Mouse (Mus musculus) kidney, embryonic 15.5 days (tissue): ENCODE data around the gene Olfr1065. TPM values are rescaled to one million over a fixed set of nuclear protein-coding genes. Genes with fewer than 3 reads are reported as not detected.
"Not testable (repeated sequence)": the region's sequence is repeated elsewhere in the genome, so short reads cannot be mapped to it uniquely, and the experiment has no call there.

Experiments
- ATAC-seq: fragments of 200-750 bp; cut with Nextera tagmentation; replicated peaks from 2 replicates; pipeline ENCODE4 v1.8.0; 2017; ENCODE audit warnings: moderate TSS enrichment; ENCODE audit not compliant: low FRiP score
- H3K27ac ChIP-seq: fragments of 300-500 bp; sonication (generic); 2 replicates; pipeline ENCODE4 v1.5.1; 2015; ENCODE audit warnings: mild to moderate bottlenecking, inconsistent platforms
- H3K27me3 ChIP-seq: fragments of 300-500 bp; sonication (generic); 2 replicates; pipeline ENCODE4 v1.6.1; 2015; ENCODE audit warnings: inconsistent platforms
- H3K36me3 ChIP-seq: fragments of 300-500 bp; sonication (generic); 2 replicates; pipeline ENCODE4 v1.6.1; 2015; ENCODE audit warnings: inconsistent platforms
- H3K4me1 ChIP-seq: fragments of 300-500 bp; sonication (generic); 2 replicates; pipeline ENCODE4 v1.6.1; 2015; ENCODE audit warnings: inconsistent platforms
- H3K4me2 ChIP-seq: fragments of 300-500 bp; sonication (generic); 2 replicates; pipeline ENCODE4 v1.6.1; 2015; ENCODE audit warnings: moderate library complexity, mild to moderate bottlenecking, inconsistent platforms
- H3K4me3 ChIP-seq: fragments of 300-500 bp; sonication (generic); replicated peaks from 2 replicates; pipeline ENCODE4 v1.5.1; 2015; ENCODE audit warnings: mild to moderate bottlenecking, inconsistent platforms
- H3K9ac ChIP-seq: fragments of 300-500 bp; sonication (generic); 2 replicates; pipeline ENCODE4 v1.6.1; 2015; ENCODE audit warnings: mild to moderate bottlenecking, inconsistent platforms
- H3K9me3 ChIP-seq: fragments of 300-500 bp; sonication (generic); replicated peaks from 2 replicates; pipeline ENCODE4 v1.6.1; 2016; ENCODE audit warnings: inconsistent platforms
- WGBS: fragments of 180-500 bp; shearing (Covaris S2); methylation state at CpG from one replicate; pipeline ENCODE4 v1.1.7; 2015; ENCODE audit warnings: mixed read lengths; 5-methylcytosine and 5-hydroxymethylcytosine counted together
- polyA plus RNA-seq: library from polyadenylated mRNA; unstranded; fragments of >200 nt; fragmentation: Nextera tagmentation; extraction: Ambion mirVana; gene quantifications from 2 replicates; pipeline ENCODE4 v1.2.1, GENCODE M21; 2015

Gene Olfr1065
- not detected in 2 replicates for polyA plus RNA-seq

GRCm38 (mm10) chr2:86450491-86450890 is at the start of gene Olfr1065:
Gene Olfr1065, minus strand, starts transcription at chr2:86450591.
- H3K4me2 ChIP-seq, H3K9me3 ChIP-seq, H3K36me3 ChIP-seq, H3K4me1 ChIP-seq, H3K4me3 ChIP-seq, ATAC-seq, H3K27me3 ChIP-seq, H3K9ac ChIP-seq, H3K27ac ChIP-seq: not testable (repeated sequence)
- WGBS = no CpG with 5 or more reads among the region's 1 CpGs

GRCm38 (mm10) chr2:86487286-86487685 is 36.9 kb upstream of the Olfr1065 start, which contains the start of gene Olfr228:
Gene Olfr228, minus strand, starts transcription at chr2:86487386.
- Histone ChIP-seq H3K9me3 (no peaks in the 10 kb centered on the region), H3K4me1 (no peaks in the 10 kb centered on the region), H3K36me3 (no peaks in the 10 kb centered on the region), H3K4me2 (no peak within 1 kb of the TSS), H3K27me3 (no peaks in the 10 kb centered on the region), H3K9ac (no peak within 1 kb of the TSS), H3K4me3 (no peak within 1 kb of the TSS), H3K27ac (no peak within 1 kb of the TSS)
- no peak for ATAC-seq
- WGBS = 46% methylated on average over 1 of the region's 1 CpGs

- Histone ChIP-seq H3K27ac (no peak overlapping the region), H3K9me3 (no peaks in the 10 kb centered on the region), H3K4me2 (peak overlapping the region; percentile 32; the same call in 1 of the 2 replicates), H3K4me1 (no peaks in the 10 kb centered on the region), H3K4me3 (no peak overlapping the region), H3K9ac (no peak overlapping the region), H3K27me3 (no peaks in the 10 kb centered on the region), H3K36me3 (no peaks in the 10 kb centered on the region)
- peak; percentile 69; the same call in 1 of the 2 replicates for ATAC-seq
- WGBS = 37% methylated on average over 10 of the region's 10 CpGs
Measured at GRCm38 (mm10) chr2:86464442-86465109, 14.2 kb upstream of the Olfr1065 start.

GRCm38 (mm10) chr2:86460434-86460833 is 10.0 kb upstream of the Olfr1065 start:
- 87% methylated on average over 1 of the region's 1 CpGs for WGBS
- no peak overlapping the region for H3K27ac ChIP-seq

GRCm38 (mm10) chr2:86456169-86456568 is 5.8 kb upstream of the Olfr1065 start, which contains the start of gene Olfr1066:
Gene Olfr1066, minus strand, starts transcription at chr2:86456269.
- no peaks in the 10 kb centered on the region for H3K36me3 ChIP-seq
- H3K9me3 ChIP-seq = no peaks in the 10 kb centered on the region
- H3K4me3 ChIP-seq = no peak within 1 kb of the TSS
- ATAC-seq = no peak
- no peak within 1 kb of the TSS for H3K27ac ChIP-seq
- H3K4me2 ChIP-seq = no peak within 1 kb of the TSS
- no peak within 1 kb of the TSS for H3K9ac ChIP-seq
- no peaks in the 10 kb centered on the region for H3K4me1 ChIP-seq
- no peaks in the 10 kb centered on the region for H3K27me3 ChIP-seq
- 87% methylated on average over 1 of the region's 1 CpGs for WGBS

More at GRCm38 (mm10) chr2:86460434-86460833, 10.0 kb upstream of the Olfr1065 start:
- no peaks in the 10 kb centered on the region for H3K9me3 ChIP-seq
- no peak for ATAC-seq
- H3K9ac ChIP-seq = no peak overlapping the region
- no peaks in the 10 kb centered on the region for H3K36me3 ChIP-seq
- no peaks in the 10 kb centered on the region for H3K4me1 ChIP-seq
- no peaks in the 10 kb centered on the region for H3K27me3 ChIP-seq
- no peak overlapping the region for H3K4me2 ChIP-seq
- H3K4me3 ChIP-seq = no peak overlapping the region

- H3K4me1 ChIP-seq, H3K27ac ChIP-seq, H3K27me3 ChIP-seq, H3K9me3 ChIP-seq, ATAC-seq, H3K9ac ChIP-seq, H3K4me3 ChIP-seq, H3K4me2 ChIP-seq, H3K36me3 ChIP-seq: not testable (repeated sequence)
- 76% methylated on average over 1 of the region's 1 CpGs for WGBS
Measured at GRCm38 (mm10) chr2:86442101-86442500, 8.3 kb downstream of the Olfr1065 start.

- not testable (repeated sequence) for H3K9ac ChIP-seq, H3K27me3 ChIP-seq, H3K4me3 ChIP-seq, ATAC-seq, H3K9me3 ChIP-seq, H3K36me3 ChIP-seq, H3K4me1 ChIP-seq, H3K27ac ChIP-seq, H3K4me2 ChIP-seq
- WGBS = 95% methylated on average over 8 of the region's 8 CpGs
Measured at GRCm38 (mm10) chr2:86428511-86428910, 21.9 kb downstream of the Olfr1065 start.

- not testable (repeated sequence) for H3K27me3 ChIP-seq, H3K4me3 ChIP-seq, H3K27ac ChIP-seq, H3K36me3 ChIP-seq, H3K4me2 ChIP-seq, H3K9me3 ChIP-seq, H3K9ac ChIP-seq, ATAC-seq, H3K4me1 ChIP-seq
Measured at GRCm38 (mm10) chr2:86426649-86427048, 23.7 kb downstream of the Olfr1065 start, which contains the start of gene Olfr1062. Gene Olfr1062, minus strand, starts transcription at chr2:86426749.

- no peak for ATAC-seq
- no peak within 1 kb of the TSS for H3K27ac ChIP-seq
Measured at GRCm38 (mm10) chr2:86413950-86414349, 36.4 kb downstream of the Olfr1065 start, which contains the start of gene Olfr1061. Gene Olfr1061, minus strand, starts transcription at chr2:86414050.

GRCm38 (mm10) chr2:86395114-86395513 is 55.3 kb downstream of the Olfr1065 start:
- no peak for ATAC-seq
- H3K4me1 ChIP-seq = no peaks in the 10 kb centered on the region
- H3K4me3 ChIP-seq = no peak overlapping the region
- H3K27ac ChIP-seq = no peak overlapping the region
- no peaks in the 10 kb centered on the region for H3K27me3 ChIP-seq
- H3K9ac ChIP-seq = no peak overlapping the region
- H3K9me3 ChIP-seq = no peaks in the 10 kb centered on the region
- 89% methylated on average over 2 of the region's 2 CpGs for WGBS
- H3K36me3 ChIP-seq = no peaks in the 10 kb centered on the region
- no peak overlapping the region for H3K4me2 ChIP-seq

More at GRCm38 (mm10) chr2:86413950-86414349, 36.4 kb downstream of the Olfr1065 start, which contains the start of gene Olfr1061:
- no peak within 1 kb of the TSS for H3K4me2 ChIP-seq
- no peak within 1 kb of the TSS for H3K4me3 ChIP-seq
- H3K9me3 ChIP-seq = no peaks in the 10 kb centered on the region
- no peaks in the 10 kb centered on the region for H3K36me3 ChIP-seq
- no peaks in the 10 kb centered on the region for H3K4me1 ChIP-seq
- no peaks in the 10 kb centered on the region for H3K27me3 ChIP-seq
- H3K9ac ChIP-seq = no peak within 1 kb of the TSS
- 77% methylated on average over 1 of the region's 1 CpGs for WGBS
